Mouse (Mus musculus): Measurements from ENCODE around the gene Drc7. TPM values are rescaled to one million over a fixed set of nuclear protein-coding genes. Genes with fewer than 3 reads are reported as not detected.

The Drc7 gene
- polyA plus RNA-seq, 1 experiment from 2014 or later = not detected

DNA sequence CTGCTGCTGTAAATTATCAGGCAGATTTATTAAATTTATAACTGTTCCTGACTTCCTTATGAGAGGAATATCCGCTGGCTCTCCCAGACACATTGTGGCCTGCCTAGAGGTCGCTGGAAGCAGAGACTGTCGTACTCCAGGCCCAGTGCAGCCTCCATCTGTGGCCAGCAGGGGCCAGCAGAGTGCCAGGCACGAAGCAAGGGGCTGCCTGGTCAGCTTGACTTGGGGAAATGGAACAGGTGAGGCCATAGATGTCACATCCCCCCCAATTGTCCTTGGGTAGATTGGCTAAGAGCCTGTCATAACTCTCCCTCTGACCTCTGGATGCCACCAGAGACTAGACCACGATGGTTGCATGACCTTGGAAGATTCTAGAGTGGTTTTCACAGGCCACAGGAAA, 44.1 kb downstream of the Drc7 start:
- Histone ChIP-seq H3K4me2 (no peak overlapping the region), H3K4me3 (ENCODE audit: low read depth, low read length) (no peak overlapping the region), H3K27me3 (ENCODE audit: insufficient read depth, low read length) (no peaks in the 10 kb centered on the region), H3K4me1 (ENCODE audit: insufficient read depth) (no peaks in the 10 kb centered on the region), H3K9ac (no peak overlapping the region), H3K9me3 (ENCODE audit: low read depth, low read length) (no peaks in the 10 kb centered on the region), H3K27ac (ENCODE audit: low read depth) (no peak overlapping the region), H3K36me3 (ENCODE audit: insufficient read depth) (peaks cover 87% of the 10 kb centered on the region)
- 18% methylated on average over 5 of the region's 5 CpGs for WGBS
- DNase-seq (peak; percentile 78), ATAC-seq (ENCODE audit: insufficient read depth) (peak; percentile 55; the same call in 1 of the 2 replicates)
- TF ChIP-seq CTCF (IDR thresholded peaks at IDR 0.05; ENCODE audit: low read depth) = peak; percentile 99

- DNase-seq (no peak), ATAC-seq (ENCODE audit: insufficient read depth) (no peak)
- WGBS = 75% methylated on average over 4 of the region's 4 CpGs
- H3K9ac ChIP-seq = no peak overlapping the region
- H3K4me1 ChIP-seq (ENCODE audit: insufficient read depth) = no peaks in the 10 kb centered on the region
- H3K27ac ChIP-seq (ENCODE audit: low read depth) = no peak overlapping the region
- H3K9me3 ChIP-seq (ENCODE audit: low read depth, low read length) = no peaks in the 10 kb centered on the region
- H3K4me3 ChIP-seq (ENCODE audit: low read depth, low read length) = no peak overlapping the region
- H3K27me3 ChIP-seq (ENCODE audit: insufficient read depth, low read length) = no peaks in the 10 kb centered on the region
- no peak overlapping the region for H3K4me2 ChIP-seq
- H3K36me3 ChIP-seq (ENCODE audit: insufficient read depth) = peaks cover 76% of the 10 kb centered on the region
- peak; percentile 53 for TF ChIP-seq CTCF (IDR thresholded peaks at IDR 0.05; ENCODE audit: low read depth)
Observed at GRCm38 (mm10) chr8:95101972-95102371, 47.1 kb downstream of the Drc7 start.

DNA sequence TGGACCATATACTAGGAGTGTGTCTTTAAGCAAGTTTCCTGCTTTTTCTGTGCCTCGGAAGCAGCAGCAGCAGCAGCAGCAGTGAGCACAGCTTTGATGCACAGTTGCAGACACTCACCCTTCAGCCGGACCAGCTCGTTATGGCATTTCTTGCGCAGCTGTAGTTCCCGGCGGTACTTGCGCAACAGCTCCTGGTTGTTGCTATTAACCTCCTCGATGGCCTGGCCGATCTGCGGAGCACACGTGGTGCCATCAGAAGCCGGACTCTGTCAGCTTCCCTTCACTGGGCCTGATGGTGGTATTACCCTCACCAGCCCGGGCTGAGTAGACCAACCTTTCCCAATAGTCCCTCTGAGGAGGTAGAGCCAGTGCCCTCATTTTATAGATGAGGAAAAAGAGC, 52.4 kb downstream of the Drc7 start:
- H3K36me3 ChIP-seq (ENCODE audit: insufficient read depth) = peaks cover 40% of the 10 kb centered on the region; the same call in 1 of the 2 replicates
- H3K9me3 ChIP-seq (ENCODE audit: low read depth, low read length) = no peaks in the 10 kb centered on the region
- H3K9ac ChIP-seq = no peak overlapping the region
- no peak overlapping the region for H3K27ac ChIP-seq (ENCODE audit: low read depth)
- H3K4me3 ChIP-seq (ENCODE audit: low read depth, low read length) = no peak overlapping the region
- no peak for ATAC-seq (ENCODE audit: insufficient read depth)
- H3K4me2 ChIP-seq = no peak overlapping the region
- no peaks in the 10 kb centered on the region for H3K27me3 ChIP-seq (ENCODE audit: insufficient read depth, low read length)
- 81% methylated on average over 13 of the region's 13 CpGs for WGBS
- no peaks in the 10 kb centered on the region for H3K4me1 ChIP-seq (ENCODE audit: insufficient read depth)
- TF ChIP-seq CTCF (IDR thresholded peaks at IDR 0.05; ENCODE audit: low read depth) = no peak
- no peak for DNase-seq

GRCm38 (mm10) chr8:95112594-95112993, 57.7 kb downstream of the Drc7 start:
- Histone ChIP-seq H3K4me2 (no peak overlapping the region), H3K36me3 (ENCODE audit: insufficient read depth) (peaks cover 11% of the 10 kb centered on the region; the same call in 1 of the 2 replicates), H3K27me3 (ENCODE audit: insufficient read depth, low read length) (no peaks in the 10 kb centered on the region), H3K4me1 (ENCODE audit: insufficient read depth) (no peaks in the 10 kb centered on the region), H3K9ac (no peak overlapping the region), H3K9me3 (ENCODE audit: low read depth, low read length) (no peaks in the 10 kb centered on the region), H3K27ac (ENCODE audit: low read depth) (no peak overlapping the region), H3K4me3 (ENCODE audit: low read depth, low read length) (no peak overlapping the region)
- DNase-seq (no peak), ATAC-seq (ENCODE audit: insufficient read depth) (no peak)
- WGBS = 79% methylated on average over 3 of the region's 3 CpGs
- TF ChIP-seq CTCF (IDR thresholded peaks at IDR 0.05; ENCODE audit: low read depth) = no peak

GRCm38 (mm10) chr8:95113108-95113507, 58.2 kb downstream of the Drc7 start:
- Histone ChIP-seq H3K27me3 (ENCODE audit: insufficient read depth, low read length) (no peaks in the 10 kb centered on the region), H3K9me3 (ENCODE audit: low read depth, low read length) (no peaks in the 10 kb centered on the region), H3K4me1 (ENCODE audit: insufficient read depth) (no peaks in the 10 kb centered on the region), H3K4me2 (no peak overlapping the region), H3K9ac (no peak overlapping the region), H3K4me3 (ENCODE audit: low read depth, low read length) (no peak overlapping the region), H3K36me3 (ENCODE audit: insufficient read depth) (peaks cover 11% of the 10 kb centered on the region; the same call in 1 of the 2 replicates), H3K27ac (ENCODE audit: low read depth) (no peak overlapping the region)
- DNase-seq = no peak
- 72% methylated on average over 4 of the region's 4 CpGs for WGBS
- TF ChIP-seq CTCF (IDR thresholded peaks at IDR 0.05; ENCODE audit: low read depth) = no peak
- ATAC-seq (ENCODE audit: insufficient read depth) = no peak

GRCm38 (mm10) chr8:95113750-95114149, 58.8 kb downstream of the Drc7 start:
- H3K9ac ChIP-seq = no peak overlapping the region
- H3K4me2 ChIP-seq = no peak overlapping the region
- ATAC-seq (ENCODE audit: insufficient read depth) (peak; percentile 54; the same call in 1 of the 2 replicates), DNase-seq (peak; percentile 71)
- no peak overlapping the region for H3K27ac ChIP-seq (ENCODE audit: low read depth)
- no peaks in the 10 kb centered on the region for H3K27me3 ChIP-seq (ENCODE audit: insufficient read depth, low read length)
- H3K36me3 ChIP-seq (ENCODE audit: insufficient read depth) = 0 out of 2 replicates have a peak, but pooled peaks cover 6% of the 10 kb centered on the region
- TF ChIP-seq CTCF (IDR thresholded peaks at IDR 0.05; ENCODE audit: low read depth) = peak; percentile 77
- 78% methylated on average over 3 of the region's 3 CpGs for WGBS
- no peaks in the 10 kb centered on the region for H3K9me3 ChIP-seq (ENCODE audit: low read depth, low read length)
- no peaks in the 10 kb centered on the region for H3K4me1 ChIP-seq (ENCODE audit: insufficient read depth)
- H3K4me3 ChIP-seq (ENCODE audit: low read depth, low read length) = no peak overlapping the region

- no peak overlapping the region for H3K4me2 ChIP-seq
- no peaks in the 10 kb centered on the region for H3K27me3 ChIP-seq (ENCODE audit: insufficient read depth, low read length)
- H3K27ac ChIP-seq (ENCODE audit: low read depth) = no peak overlapping the region
- H3K9me3 ChIP-seq (ENCODE audit: low read depth, low read length) = no peaks in the 10 kb centered on the region
- DNase-seq = no peak
- peaks cover 9% of the 10 kb centered on the region; the same call in 1 of the 2 replicates for H3K36me3 ChIP-seq (ENCODE audit: insufficient read depth)
- H3K4me1 ChIP-seq (ENCODE audit: insufficient read depth) = no peaks in the 10 kb centered on the region
- 90% methylated on average over 5 of the region's 5 CpGs for WGBS
- no peak overlapping the region for H3K4me3 ChIP-seq (ENCODE audit: low read depth, low read length)
- no peak for ATAC-seq (ENCODE audit: insufficient read depth)
- H3K9ac ChIP-seq = no peak overlapping the region
- TF ChIP-seq CTCF (IDR thresholded peaks at IDR 0.05; ENCODE audit: low read depth) = peak; percentile 32
Observed at GRCm38 (mm10) chr8:95123455-95123854, 68.6 kb downstream of the Drc7 start.

GRCm38 (mm10) chr8:95126497-95126896, 71.6 kb downstream of the Drc7 start:
- Histone ChIP-seq H3K4me1 (ENCODE audit: insufficient read depth) (no peaks in the 10 kb centered on the region), H3K27ac (ENCODE audit: low read depth) (no peak overlapping the region), H3K9me3 (ENCODE audit: low read depth, low read length) (no peaks in the 10 kb centered on the region), H3K36me3 (ENCODE audit: insufficient read depth) (peaks cover 10% of the 10 kb centered on the region; the same call in 1 of the 2 replicates), H3K9ac (no peak overlapping the region), H3K27me3 (ENCODE audit: insufficient read depth, low read length) (no peaks in the 10 kb centered on the region), H3K4me2 (no peak overlapping the region), H3K4me3 (ENCODE audit: low read depth, low read length) (no peak overlapping the region)
- 85% methylated on average over 11 of the region's 11 CpGs for WGBS
- ATAC-seq (ENCODE audit: insufficient read depth) = no peak
- DNase-seq = no peak
- no peak for TF ChIP-seq CTCF (IDR thresholded peaks at IDR 0.05; ENCODE audit: low read depth)

Measured in lung, embryonic 14.5 days (tissue).